Mouse (Mus musculus) adrenal gland, postnatal 0 days (tissue): Measurements from ENCODE around the gene Gm38394. TPM values are rescaled to one million over a fixed set of nuclear protein-coding genes. Genes with fewer than 3 reads are reported as not detected.

ENCODE experiments used
- polyA plus RNA-seq: library from polyadenylated mRNA; unstranded; fragments of >200 nt; fragmentation: Nextera tagmentation; extraction: Ambion mirVana; gene quantifications from 2 replicates; pipeline ENCODE4 v1.2.1, GENCODE M21; 2015

Gm38394 gene
- polyA plus RNA-seq, result 2.2 and 2.3 TPM in 2 replicates

DNA sequence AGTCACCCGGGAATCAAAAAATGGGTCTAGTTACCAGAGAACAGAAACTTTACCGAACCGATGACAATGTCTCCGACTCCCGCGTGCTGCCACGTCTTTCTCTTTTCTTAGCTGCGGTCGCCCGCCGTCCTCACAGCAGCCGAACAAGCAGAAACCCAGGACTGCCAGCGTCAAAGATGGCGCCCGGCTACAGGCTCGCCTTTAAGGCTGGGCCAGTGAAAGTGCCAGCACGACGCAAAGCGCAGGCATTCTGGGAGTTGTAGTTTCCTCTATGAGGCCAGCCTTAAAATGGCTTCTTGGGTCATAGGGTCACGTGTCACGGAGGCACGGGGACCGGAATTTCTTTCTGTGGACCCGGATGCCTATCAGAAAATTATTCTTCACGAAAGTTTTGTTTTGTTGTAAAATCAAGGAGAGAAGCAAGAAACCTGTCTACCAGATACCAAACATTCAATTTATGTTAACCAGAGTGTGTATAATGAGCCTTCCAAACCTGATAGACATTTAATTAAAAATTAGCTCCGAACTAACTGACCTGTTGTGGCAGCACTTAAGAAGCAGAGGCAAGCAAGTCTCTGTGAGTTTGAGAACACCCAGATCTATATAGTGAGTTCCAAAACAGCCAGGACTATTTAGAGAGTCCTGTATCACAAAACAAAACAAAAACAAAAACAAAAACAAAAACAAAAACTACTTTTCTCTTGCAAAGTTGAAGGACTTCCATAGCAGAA lies at the start of gene Gm38394:
Gm38394 (minus strand) TSS at position 116 of the 731 bp plus-strand sequence.

DNA sequence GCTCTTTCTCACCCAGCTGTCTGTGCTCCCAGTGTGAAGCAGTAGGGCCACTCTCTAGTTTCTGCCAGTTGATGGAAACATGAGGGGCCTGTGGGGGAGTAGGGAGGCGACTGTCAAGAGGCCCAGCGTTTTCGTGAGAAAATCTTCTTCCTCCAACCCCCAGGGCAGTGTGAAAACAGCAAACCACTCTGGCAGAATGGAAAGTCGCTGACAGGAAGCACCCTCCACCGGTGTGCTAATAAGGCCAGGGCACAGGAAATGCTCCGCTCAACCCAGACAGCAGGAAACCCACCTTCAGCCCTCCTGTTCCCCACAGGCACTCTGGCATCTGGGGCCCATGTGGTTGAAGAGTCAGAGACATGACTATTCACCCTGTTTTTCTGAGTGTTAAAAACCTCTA lies 28.8 kb upstream of the Gm38394 start, which contains the start of gene Lax1:
Lax1 (minus strand) TSS at position 212 of the 400 bp plus-strand sequence.

DNA sequence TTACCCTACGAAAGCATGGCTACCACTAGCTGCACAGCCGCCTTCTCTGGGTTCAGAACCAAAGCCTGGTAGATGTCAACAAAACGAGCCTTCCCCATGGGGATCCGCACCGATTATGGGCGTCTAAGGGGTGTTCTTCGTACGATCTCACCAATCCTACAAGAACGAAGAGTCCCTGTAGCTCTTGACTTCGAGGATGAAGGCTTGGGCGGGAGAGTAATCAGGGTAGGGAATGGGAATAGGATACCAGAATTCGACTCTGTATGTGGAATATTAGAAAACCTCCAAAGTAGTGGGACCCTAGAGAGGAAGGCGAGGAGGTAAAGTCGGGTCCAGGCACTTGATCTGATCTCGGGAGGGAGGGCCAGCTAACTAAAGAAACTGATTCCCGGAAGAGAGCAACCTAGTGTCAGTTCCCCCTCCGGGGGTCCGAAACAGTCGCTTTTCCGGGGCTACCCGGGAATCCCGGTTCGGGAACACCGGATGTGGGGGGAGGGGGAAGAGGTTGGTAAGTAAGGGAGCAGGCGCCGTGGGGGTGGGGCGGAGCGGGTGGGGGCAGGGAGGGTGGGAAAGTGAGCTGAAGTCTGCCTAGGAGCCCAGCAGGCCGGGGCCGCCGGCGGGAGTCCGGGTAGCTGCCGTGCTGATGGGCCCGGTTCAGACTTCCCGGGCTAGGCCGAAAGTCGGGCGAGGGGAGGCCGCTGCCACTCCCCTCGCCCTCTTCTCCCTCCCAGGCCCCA lies 484 bp downstream of the Gm38394 start, which contains the start of gene Zbed6:
Zbed6 (minus strand) TSS at position 420 of the 737 bp plus-strand sequence.

DNA sequence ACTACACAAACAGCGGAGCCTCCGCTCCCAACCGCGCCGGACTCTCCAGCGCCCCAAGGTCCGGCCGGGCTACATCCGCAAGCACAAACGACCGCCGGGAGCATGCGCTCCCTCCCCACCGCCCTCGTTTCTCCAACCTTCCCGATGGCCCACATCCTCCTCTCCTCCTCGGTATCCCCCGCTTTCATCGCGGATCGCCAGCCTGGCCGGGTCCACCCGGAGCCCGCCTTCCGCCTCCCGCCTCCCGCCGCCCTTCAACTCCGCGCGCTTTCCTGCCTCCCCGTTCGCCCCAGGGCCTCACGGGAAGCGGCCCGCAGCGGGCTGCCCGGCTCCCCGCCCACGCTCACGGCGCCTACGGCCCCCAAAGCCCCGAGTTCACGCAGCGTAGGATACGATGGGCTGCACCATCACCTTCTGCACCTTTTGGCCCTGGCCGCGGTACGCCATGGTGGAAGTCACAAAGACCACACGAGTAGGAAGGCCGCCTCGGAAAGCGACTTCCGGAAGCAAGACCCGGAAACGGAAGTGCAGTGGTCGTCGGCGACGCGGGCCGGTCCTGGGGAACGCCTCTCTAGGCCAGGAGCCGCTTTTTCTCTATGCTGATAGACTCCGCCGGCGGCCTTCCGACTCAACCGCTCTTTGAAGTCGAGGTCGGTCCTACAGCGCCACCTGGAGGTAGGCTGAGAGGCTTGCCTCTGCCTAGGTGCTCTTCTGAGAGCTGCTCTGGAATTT lies 51.2 kb downstream of the Gm38394 start, which contains the start of gene Snrpe:
Snrpe (minus strand) TSS at position 521 of the 732 bp plus-strand sequence.

Other genes with a start within 250 kb of the Gm38394 start
- gene Sox13, start 236.9 kb downstream of the Gm38394 start, polyA plus RNA-seq, result 3.3 and 4.8 TPM in 2 replicates
- gene Snrpe, start 51.0 kb downstream of the Gm38394 start, polyA plus RNA-seq, result 517 and 773 TPM in 2 replicates
- not detected in 2 replicates for gene Zbed6, start 433 bp downstream of the Gm38394 start, polyA plus RNA-seq
- gene Lax1, start 28.8 kb upstream of the Gm38394 start, polyA plus RNA-seq, result 0.22 TPM in 2 replicates
- gene Atp2b4, start 139.7 kb upstream of the Gm38394 start, polyA plus RNA-seq, result 6.7 and 7.3 TPM in 2 replicates
- 1.6 and 2.3 TPM in 2 replicates for gene Optc, start 246.7 kb upstream of the Gm38394 start, polyA plus RNA-seq